In genomic region chr6:125351368-125352045, GRCm38 (mm10) we compare ENCODE assay signal across 9 mouse cellular contexts. TPM values are rescaled to one million over a fixed set of nuclear protein-coding genes. Genes with fewer than 3 reads are reported as not detected.
A peak's percentile ranks its signal among the peaks of the same experiment; 100 is the strongest.
DNase-seq lines count a peak whose midpoint lies in the region; ATAC-seq and TF ChIP-seq lines count a peak whose summit lies in the region.
"Had no signal": no experiment of that assay in that cellular context is flagged by ENCODE, and none has a peak within 500 bp of the region (broad histone marks: within the 10 kb centered on the region; RNA-seq: fewer than 3 reads in every experiment).

No protein-coding gene starts in this region.

- intact Hi-C loops in left cerebral cortex, postnatal 36 days (cut with DNase I) = no loop called here

- ATAC-seq in hindbrain, postnatal 0 days = no peak
- ATAC-seq in lung, postnatal 0 days = no peak

- no peaks in the 10 kb centered on the region for H3K9me3 ChIP-seq in hindbrain, embryonic 10.5 days
- no peaks in the 10 kb centered on the region for H3K9me3 ChIP-seq in hindbrain, postnatal 0 days (ENCODE audit: low read length)
- no peaks in the 10 kb centered on the region for H3K9me3 ChIP-seq in lung, postnatal 0 days (ENCODE audit: low read length)

- TF ChIP-seq POLR2A in bone marrow macrophage, adult 2 months (IDR thresholded peaks at IDR 0.05; ENCODE audit: borderline replicate concordance, low read depth, low read length) = no peak

- TF ChIP-seq EP300 in lung, postnatal 0 days (IDR thresholded peaks at IDR 0.05) = no peak

- H3K4me3 ChIP-seq in hindbrain, embryonic 10.5 days = 0 out of 2 replicates have a peak overlapping the region, but pooled peaks have one; percentile 61
- H3K4me3 ChIP-seq in hindbrain, postnatal 0 days (ENCODE audit: low read length) = no peak overlapping the region
- H3K4me3 ChIP-seq in bone marrow macrophage, adult 2 months (ENCODE audit: insufficient read depth, low read length) = peak overlapping the region; percentile 89
- peak overlapping the region; percentile 73 for H3K4me3 ChIP-seq in lung, postnatal 0 days (ENCODE audit: low read depth, low read length)

- no peak for TF ChIP-seq CTCF in hindbrain, postnatal 0 days (IDR thresholded peaks at IDR 0.05; ENCODE audit: low read depth)
- no peak for TF ChIP-seq CTCF in bone marrow macrophage, adult 2 months (IDR thresholded peaks at IDR 0.05; ENCODE audit: low read depth, low read length)
- no peak for TF ChIP-seq CTCF in lung, postnatal 0 days (IDR thresholded peaks at IDR 0.05)

- peaks cover 42% of the 10 kb centered on the region for H3K27me3 ChIP-seq in hindbrain, embryonic 10.5 days (ENCODE audit: insufficient read depth, poor library complexity, severe bottlenecking)
- H3K27me3 ChIP-seq in hindbrain, postnatal 0 days (ENCODE audit: insufficient read depth, low read length) = no peaks in the 10 kb centered on the region
- H3K27me3 ChIP-seq in lung, postnatal 0 days (replicated peaks; ENCODE audit: insufficient read depth, low read length) = no peaks in the 10 kb centered on the region

- no peak overlapping the region for H3K9ac ChIP-seq in hindbrain, postnatal 0 days (replicated peaks; ENCODE audit: low read length)
- H3K9ac ChIP-seq in lung, postnatal 0 days (replicated peaks; ENCODE audit: low read depth) = no peak overlapping the region

- H3K4me1 ChIP-seq in hindbrain, embryonic 10.5 days (replicated peaks) = peaks cover 79% of the 10 kb centered on the region
- peaks cover 15% of the 10 kb centered on the region; the same call in 1 of the 2 replicates for H3K4me1 ChIP-seq in hindbrain, postnatal 0 days (ENCODE audit: insufficient read depth, low read length)
- peaks cover 59% of the 10 kb centered on the region for H3K4me1 ChIP-seq in bone marrow macrophage, adult 2 months (ENCODE audit: control insufficient read depth, insufficient read depth, low read length)
- H3K4me1 ChIP-seq in lung, postnatal 0 days (ENCODE audit: insufficient read depth, low read depth, low read length) = peaks cover 53% of the 10 kb centered on the region

- 75% methylated on average over 8 of the region's 8 CpGs for WGBS in hindbrain, embryonic 10.5 days
- WGBS in hindbrain, postnatal 0 days = 72% methylated on average over 8 of the region's 8 CpGs
- WGBS in lung, postnatal 0 days = 28% methylated on average over 8 of the region's 8 CpGs

- no peak overlapping the region for H3K4me2 ChIP-seq in hindbrain, postnatal 0 days (ENCODE audit: low read depth, low read length)
- H3K4me2 ChIP-seq in lung, postnatal 0 days (replicated peaks; ENCODE audit: low read depth, low read length) = peak overlapping the region; percentile 79

- no peak overlapping the region for H3K27ac ChIP-seq in hindbrain, embryonic 10.5 days
- H3K27ac ChIP-seq in hindbrain, postnatal 0 days = no peak overlapping the region
- peak overlapping the region; percentile 13; the same call in 1 of the 2 replicates for H3K27ac ChIP-seq in bone marrow macrophage, adult 2 months (ENCODE audit: insufficient read depth, low read depth, low read length)
- H3K27ac ChIP-seq in lung, postnatal 0 days (ENCODE audit: low read length) = peak overlapping the region; percentile 95

- no peak for DNase-seq in hindbrain, embryonic 10.5 days (ENCODE audit: low spot score)
- DNase-seq in hindbrain, postnatal 0 days (ENCODE audit: low spot score) = no peak
- peak; percentile 29 for DNase-seq in kidney, adult 18-20 months
- peak; percentile 68 for DNase-seq in lung, postnatal 0 days (ENCODE audit: low spot score)
- no peak for DNase-seq in retina, embryonic 14.5 days (ENCODE audit: low spot score)
- DNase-seq in left cerebral cortex, postnatal 36 days (ENCODE audit: low spot score in 2 of 2) = no peak
- no peak for DNase-seq in spleen, postnatal 14 days (ENCODE audit: low spot score in 2 of 2)

- no peaks in the 10 kb centered on the region for H3K36me3 ChIP-seq in hindbrain, embryonic 10.5 days
- H3K36me3 ChIP-seq in hindbrain, postnatal 0 days (ENCODE audit: insufficient read depth, low read length) = no peaks in the 10 kb centered on the region
- H3K36me3 ChIP-seq in lung, postnatal 0 days (ENCODE audit: insufficient read depth, low read length) = no peaks in the 10 kb centered on the region

RNA-seq across cellular contexts. Expression of gene Tnfrsf1a, which starts 2.3 kb away (rescaled TPM):
- 26.8 and 27.1 TPM in 2 replicates for polyA plus RNA-seq in hindbrain, embryonic 10.5 days (2016; fragmentation: Nextera tagmentation; extraction: Ambion mirVana)
- total RNA-seq in hindbrain, postnatal 0 days (2014; rRNA removed) = 12.2 and 18.0 TPM in 2 replicates
- polyA plus RNA-seq in hindbrain, postnatal 0 days (2015; fragmentation: Nextera tagmentation; extraction: Ambion mirVana) = 15.5 and 16.3 TPM in 2 replicates
- polyA plus RNA-seq in bone marrow macrophage, adult 2 months (2012; ENCODE audit: insufficient read depth, insufficient read length, missing spikeins) = 145 and 152 TPM in 2 replicates
- polyA plus RNA-seq in lung, postnatal 0 days (2015; fragmentation: Nextera tagmentation; extraction: Ambion mirVana) = 107 and 108 TPM in 2 replicates
- 10 to 100 TPM; 11.1 to 11.8 TPM for total RNA-seq in left cerebral cortex, postnatal 36 days (2021)

RNA-seq across cellular contexts. Expression of gene Plekhg6, which starts 29.1 kb away (rescaled TPM):
- polyA plus RNA-seq in hindbrain, embryonic 10.5 days (2016; fragmentation: Nextera tagmentation; extraction: Ambion mirVana) = 0.13 and 0.20 TPM in 2 replicates
- total RNA-seq in hindbrain, postnatal 0 days (2014; rRNA removed) = 0.68 and 0.86 TPM in 2 replicates
- polyA plus RNA-seq in hindbrain, postnatal 0 days (2015; fragmentation: Nextera tagmentation; extraction: Ambion mirVana) = 0.32 and 0.74 TPM in 2 replicates
- polyA plus RNA-seq in bone marrow macrophage, adult 2 months (2012; ENCODE audit: insufficient read depth, insufficient read length, missing spikeins) = not detected in 2 replicates
- polyA plus RNA-seq in lung, postnatal 0 days (2015; fragmentation: Nextera tagmentation; extraction: Ambion mirVana) = 0.50 and 0.82 TPM in 2 replicates
- total RNA-seq in left cerebral cortex, postnatal 36 days (2021) = under 1 TPM; 0.11 to 0.30 TPM
- total RNA-seq: gastrocnemius, adult 8-10 months had no signal

RNA-seq across cellular contexts. Expression of gene Scnn1a, which starts 31.0 kb away (rescaled TPM):
- polyA plus RNA-seq in hindbrain, embryonic 10.5 days (2016; fragmentation: Nextera tagmentation; extraction: Ambion mirVana) = 0.40 and 0.42 TPM in 2 replicates
- total RNA-seq in hindbrain, postnatal 0 days (2014; rRNA removed) = 1.7 and 3.0 TPM in 2 replicates
- polyA plus RNA-seq in hindbrain, postnatal 0 days (2015; fragmentation: Nextera tagmentation; extraction: Ambion mirVana) = 1.00 and 1.2 TPM in 2 replicates
- 0.88 and 1.1 TPM in 2 replicates for polyA plus RNA-seq in bone marrow macrophage, adult 2 months (2012; ENCODE audit: insufficient read depth, insufficient read length, missing spikeins)
- polyA plus RNA-seq in lung, postnatal 0 days (2015; fragmentation: Nextera tagmentation; extraction: Ambion mirVana) = 106 and 123 TPM in 2 replicates
- total RNA-seq in left cerebral cortex, postnatal 36 days (2021) = 1 to 10 TPM; 2.4 to 2.9 TPM

RNA-seq across cellular contexts. Expression of gene Ltbr, which starts 37.8 kb away (rescaled TPM):
- polyA plus RNA-seq in hindbrain, embryonic 10.5 days (2016; fragmentation: Nextera tagmentation; extraction: Ambion mirVana) = 21.0 and 22.7 TPM in 2 replicates
- total RNA-seq in hindbrain, postnatal 0 days (2014; rRNA removed) = 31.6 and 34.4 TPM in 2 replicates
- polyA plus RNA-seq in hindbrain, postnatal 0 days (2015; fragmentation: Nextera tagmentation; extraction: Ambion mirVana) = 17.5 and 18.1 TPM in 2 replicates
- polyA plus RNA-seq in bone marrow macrophage, adult 2 months (2012; ENCODE audit: insufficient read depth, insufficient read length, missing spikeins) = 55.6 and 60.0 TPM in 2 replicates
- 96.7 and 100 TPM in 2 replicates for polyA plus RNA-seq in lung, postnatal 0 days (2015; fragmentation: Nextera tagmentation; extraction: Ambion mirVana)
- 1 to 10 TPM; 7.4 to 8.4 TPM for total RNA-seq in left cerebral cortex, postnatal 36 days (2021)

Comparison
In these comparisons a context has a peak if more than half of its experiments do, and no peak if none do; other contexts are left out.
1. DNase-seq: peak in kidney, adult 18-20 months (single experiment) and lung, postnatal 0 days (single experiment); none in hindbrain, embryonic 10.5 days (single experiment), hindbrain, postnatal 0 days (single experiment), retina, embryonic 14.5 days (single experiment), left cerebral cortex, postnatal 36 days (0 of 2) and spleen, postnatal 14 days (0 of 2).
2. H3K27ac ChIP-seq: peak in bone marrow macrophage, adult 2 months (single experiment) and lung, postnatal 0 days (single experiment); none in hindbrain, embryonic 10.5 days (single experiment) and hindbrain, postnatal 0 days (single experiment).
3. RNA of gene Scnn1a, which starts 31.0 kb away (polyA plus RNA-seq): 106 to 123 TPM in lung, postnatal 0 days; 1.00 to 1.2 TPM in hindbrain, postnatal 0 days, 0.88 to 1.1 TPM in bone marrow macrophage, adult 2 months and 0.40 to 0.42 TPM in hindbrain, embryonic 10.5 days; every median in the first group is over 10 times any median in the second.